Mouse (Mus musculus) layer of hippocampus, postnatal 14 days (tissue): Measurements from ENCODE around the gene Strc. TPM values are rescaled to one million over a fixed set of nuclear protein-coding genes. Genes with fewer than 3 reads are reported as not detected.

Source experiments
- DNase-seq, 2 experiments: peaks; one replicate each; pipeline ENCODE4 v3.0.0; 2021 to 2022; ENCODE audit warnings: low spot score in 2 of 2, mixed read lengths in 1 of 2
- total RNA-seq, 2 experiments: library from RNA; stranded (reverse); gene quantifications; 2 replicates each; pipeline ENCODE4 v1.2.3; 2021

Gene Strc
- total RNA-seq, 2 experiments from 2014 or later, result 0.09 to 0.31 TPM

DNA sequence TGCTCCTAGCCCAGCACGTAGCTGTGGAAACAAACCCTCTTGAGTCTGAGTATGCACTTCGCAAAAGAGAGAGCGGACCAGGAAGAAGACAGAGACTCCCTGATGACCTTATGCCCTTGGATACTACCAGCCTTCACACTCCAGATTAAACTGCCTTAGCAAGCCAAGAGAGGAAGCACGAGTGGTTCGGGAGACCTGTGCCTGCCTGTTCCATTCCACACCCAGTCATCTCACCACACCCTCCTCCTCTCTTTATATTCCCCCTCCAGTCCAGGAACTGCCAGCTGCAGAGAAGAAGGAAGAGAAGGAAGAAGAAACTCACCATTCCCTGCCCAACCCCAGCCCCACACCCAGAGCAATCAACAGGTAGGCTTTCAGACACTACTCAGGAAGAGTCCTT lies 29.5 kb downstream of the Strc start, which contains the start of gene Ckmt1:
Gene Ckmt1, plus strand, starts transcription at position 221 of the 400 bp plus-strand sequence.
- no peak for DNase-seq

DNA sequence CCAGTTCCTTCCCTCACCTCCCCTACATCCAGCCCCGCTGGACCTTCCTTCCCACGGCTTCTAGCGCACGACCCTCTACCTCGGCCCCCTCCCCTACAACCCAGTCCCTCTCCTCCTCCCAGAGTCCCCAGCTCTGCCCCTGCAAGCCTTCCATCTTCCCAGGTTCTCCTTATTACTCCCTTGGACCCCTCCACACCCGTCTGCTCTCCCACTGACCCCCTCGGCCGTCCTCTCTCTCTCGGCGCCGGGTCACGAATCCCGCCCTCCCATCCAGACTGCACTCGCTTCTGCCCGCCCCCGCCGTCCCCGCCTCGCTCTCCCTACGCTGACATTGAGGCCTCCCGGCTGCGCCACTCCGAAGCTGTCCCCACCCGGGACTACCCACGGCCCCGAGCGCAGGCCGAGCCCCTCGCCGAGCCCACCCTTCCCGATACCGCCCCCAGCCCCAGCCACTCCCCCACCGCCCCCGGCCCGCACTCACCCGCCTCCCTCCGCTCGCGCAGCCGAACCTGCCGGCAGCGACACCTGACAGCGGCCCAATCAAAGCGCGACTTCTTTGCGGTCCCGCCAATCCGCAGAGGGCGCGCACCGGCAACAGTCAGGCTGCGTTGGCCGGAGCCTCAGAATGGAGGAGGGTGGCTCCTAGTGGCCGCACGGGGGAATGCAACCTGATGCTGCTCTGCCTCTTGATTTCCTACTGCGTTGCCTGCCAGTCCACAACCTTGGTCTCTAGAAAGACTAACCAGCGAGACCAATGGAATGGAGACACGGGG lies 32.0 kb downstream of the Strc start, which contains the start of gene Ppip5k1:
Gene Ppip5k1, minus strand, starts transcription at position 577 of the 773 bp plus-strand sequence.
- peak; percentile 98 for DNase-seq

DNA sequence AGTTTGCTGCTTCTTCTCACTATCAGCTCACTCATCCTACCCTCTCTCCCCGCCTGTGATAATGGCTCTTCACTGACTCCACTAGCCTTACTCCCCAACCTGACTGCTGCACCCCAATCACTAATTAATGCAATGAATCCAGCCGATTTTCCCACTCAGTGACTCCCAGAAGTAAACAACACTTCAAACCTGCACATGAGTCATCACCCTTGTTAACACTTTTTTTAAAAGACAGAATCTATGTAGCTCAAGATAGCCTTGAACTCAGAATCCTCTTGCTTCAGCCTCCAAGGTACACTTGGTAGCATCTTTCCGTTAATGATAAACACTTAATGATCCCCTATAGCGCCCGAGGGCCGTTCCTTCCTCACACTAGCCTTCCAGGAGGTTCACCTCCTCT lies 32.6 kb downstream of the Strc start:
- DNase-seq, result no peak

DNA sequence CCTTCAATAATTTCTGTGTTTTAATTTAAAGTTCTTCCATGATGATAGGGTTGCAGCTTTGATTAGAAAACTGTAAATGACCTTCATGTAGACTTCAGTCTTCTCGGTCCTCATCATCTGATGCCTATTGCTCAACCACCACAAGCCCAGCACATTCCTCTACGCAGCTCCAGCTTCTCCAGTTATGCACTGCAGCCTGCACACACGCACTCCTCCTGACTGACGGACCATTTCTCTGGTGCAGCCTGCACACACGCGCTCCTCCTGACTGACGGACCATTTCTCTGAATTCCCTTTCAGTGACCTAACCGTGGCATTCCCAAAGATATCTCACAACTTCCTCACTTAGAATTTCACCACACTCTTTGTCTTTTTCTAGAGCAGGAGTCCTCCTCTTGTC lies 33.8 kb downstream of the Strc start:
- no peak for DNase-seq

DNA sequence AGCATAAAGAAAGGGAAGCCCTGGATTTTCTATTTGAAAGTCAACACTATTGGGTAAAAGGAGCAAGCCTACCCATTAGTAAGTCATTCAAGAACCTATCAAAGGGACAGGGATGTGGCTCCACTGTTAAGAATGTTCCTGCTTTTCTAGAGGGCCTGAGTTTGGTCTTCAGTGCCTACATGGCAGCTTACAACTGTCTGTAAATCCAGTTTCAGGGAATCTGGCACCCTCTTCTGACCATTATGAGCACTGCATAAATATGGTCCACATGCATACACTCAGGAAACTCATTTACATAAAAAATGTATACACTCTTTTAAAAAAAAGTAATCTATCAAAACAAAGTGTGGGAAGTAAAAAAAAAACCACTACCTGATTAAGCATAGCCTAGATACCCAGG lies 47.9 kb downstream of the Strc start:
- no peak for DNase-seq

DNA sequence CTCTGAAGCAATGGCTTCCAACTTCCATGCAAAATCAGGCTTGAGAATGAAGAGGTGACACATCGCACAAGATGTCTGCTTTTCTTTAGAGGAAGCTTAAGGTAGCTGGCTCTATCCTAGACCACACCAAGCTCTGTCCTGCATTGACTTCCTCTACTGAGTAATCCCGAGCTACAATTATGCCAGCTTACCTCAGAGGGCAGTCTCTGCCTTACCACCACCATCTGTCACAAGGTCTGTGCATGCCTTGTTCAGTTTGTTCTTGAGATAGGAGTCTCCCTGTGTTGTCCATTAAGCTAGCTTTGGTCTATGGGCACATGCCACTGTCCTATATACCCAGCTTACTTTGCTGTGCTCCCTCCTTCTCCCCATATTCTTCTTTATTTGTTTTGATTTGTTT lies 57.5 kb downstream of the Strc start:
- DNase-seq, result no peak

DNA sequence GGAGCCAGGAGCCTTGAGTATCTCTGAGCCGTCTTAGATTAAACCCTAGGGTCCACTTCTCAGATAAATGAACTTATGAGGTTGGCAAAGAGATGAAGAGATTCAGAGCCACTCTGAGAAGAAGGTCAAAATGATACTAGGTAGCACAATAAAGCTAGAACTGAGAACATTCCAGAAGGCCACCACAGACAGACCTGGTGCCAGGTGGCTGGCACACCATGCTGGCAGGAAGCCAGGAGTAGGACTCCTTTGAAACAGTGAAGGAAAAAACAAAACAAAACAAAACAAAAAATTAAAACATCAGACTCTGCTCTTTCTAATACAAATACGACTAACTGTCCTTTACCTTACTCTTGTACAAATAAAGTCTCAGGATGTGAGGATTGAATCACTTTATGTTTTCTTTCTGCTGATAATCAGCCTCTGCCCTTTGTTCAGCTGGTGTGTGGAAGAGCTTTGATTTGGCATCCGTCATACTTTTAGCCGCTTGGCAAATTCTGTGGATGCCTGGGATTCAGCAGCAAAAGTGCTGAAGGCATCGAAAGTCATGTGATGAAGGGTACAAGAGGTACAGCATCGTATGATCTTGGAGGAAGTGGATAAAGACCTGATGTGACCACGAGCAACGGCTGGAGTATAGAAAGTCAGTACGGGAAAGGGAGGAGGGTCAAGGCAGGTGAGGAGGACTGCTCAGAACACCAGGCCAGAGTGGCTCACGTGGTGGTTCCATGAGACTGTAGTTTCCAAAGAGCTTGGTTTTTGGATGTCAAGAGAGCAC lies 63.1 kb downstream of the Strc start:
- no peak for DNase-seq

DNA sequence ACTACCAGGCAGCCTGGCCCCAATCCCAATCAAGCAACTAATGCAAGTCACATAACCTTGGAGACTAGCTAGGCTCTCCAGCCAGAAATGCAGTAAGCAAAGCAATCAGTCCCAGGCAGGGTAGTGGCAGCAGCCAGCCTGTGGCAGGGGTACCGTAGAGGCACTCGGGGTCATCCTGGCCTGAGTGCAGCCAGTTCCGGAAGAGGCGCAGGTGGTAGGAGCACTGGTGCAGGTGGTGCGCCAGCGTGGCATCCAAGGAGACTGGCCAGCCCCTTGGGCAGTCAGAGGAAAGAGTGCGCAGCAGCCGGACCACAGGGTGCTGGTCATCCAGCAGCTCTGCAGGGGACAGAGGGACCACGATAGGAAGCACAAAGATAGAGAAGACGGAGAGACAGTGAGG lies 63.9 kb downstream of the Strc start:
- no peak for DNase-seq

DNA sequence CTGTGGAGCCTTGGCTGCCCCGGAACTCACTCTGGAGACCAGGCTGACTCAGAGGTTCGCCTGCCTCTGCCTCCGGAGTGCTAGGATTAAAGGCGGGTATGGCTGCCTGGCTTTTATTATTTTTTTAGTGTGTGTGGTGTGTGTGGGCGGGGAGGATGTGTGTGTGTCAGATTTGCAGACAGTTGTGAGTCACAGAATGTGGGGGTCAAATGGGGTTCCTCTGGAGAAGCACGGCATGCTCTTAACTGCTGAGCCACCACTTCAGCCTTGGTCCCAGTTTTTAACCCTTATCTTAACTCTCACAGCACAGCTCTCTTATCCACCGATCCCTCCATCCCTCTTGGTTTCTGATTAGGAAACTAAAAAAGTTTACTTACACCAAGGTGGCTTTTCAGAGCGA lies 70.7 kb downstream of the Strc start:
- DNase-seq, result no peak

Other genes starting within 250 kb of the Strc start
- gene Adal, start 246.7 kb downstream of the Strc start, total RNA-seq, result 10 to 100 TPM; 17.9 to 22.8 TPM
- 10 to 100 TPM in 1 of 2 experiments, 1 to 10 TPM in 1; 8.0 to 10.4 TPM for gene Lcmt2, start 246.5 kb downstream of the Strc start, total RNA-seq
- gene Tubgcp4, start 216.5 kb downstream of the Strc start, total RNA-seq, result 10 to 100 TPM; 35.6 to 36.3 TPM
- gene Zscan29, start 216.0 kb downstream of the Strc start, total RNA-seq, result 1 to 10 TPM; 7.0 to 7.1 TPM
- gene Trp53bp1, start 115.8 kb downstream of the Strc start, total RNA-seq, result 100 to 1,000 TPM; 140 to 152 TPM
- 100 to 1,000 TPM; 472 to 505 TPM for gene Map1a, start 97.6 kb downstream of the Strc start, total RNA-seq
- 10 to 100 TPM; 69.1 to 74.4 TPM for gene Ppip5k1, start 31.8 kb downstream of the Strc start, total RNA-seq
- 100 to 1,000 TPM; 333 to 351 TPM for gene Ckmt1, start 29.5 kb downstream of the Strc start, total RNA-seq
- 100 to 1,000 TPM; 194 to 224 TPM for gene Pdia3, start 26.6 kb upstream of the Strc start, total RNA-seq
- 1 to 10 TPM; 4.1 to 4.6 TPM for gene Catsper2, start 26.6 kb upstream of the Strc start, total RNA-seq
- not detected for gene Ell3, start 57.1 kb upstream of the Strc start, total RNA-seq
- gene Serf2, start 62.0 kb upstream of the Strc start, total RNA-seq, result 100 to 1,000 TPM; 157 to 166 TPM
- gene Hypk, start 66.1 kb upstream of the Strc start, total RNA-seq, result 10 to 100 TPM; 20.1 to 27.8 TPM
- gene Serinc4, start 69.6 kb upstream of the Strc start, total RNA-seq, result under 1 TPM; 0.97 to 0.98 TPM
- 10 to 100 TPM; 38.0 to 40.6 TPM for gene Mfap1b, start 86.9 kb upstream of the Strc start, total RNA-seq
- gene Mfap1a, start 119.5 kb upstream of the Strc start, total RNA-seq, result 10 to 100 TPM; 31.3 to 32.2 TPM
- gene Wdr76, start 119.6 kb upstream of the Strc start, total RNA-seq, result 1 to 10 TPM; 2.0 to 2.5 TPM